9 mouse cellular contexts compared by ENCODE assay signal in genomic region chr4:125231711-125232260, GRCm38 (mm10).
DNase-seq lines count a peak whose midpoint lies in the region.
"Had no signal": no experiment of that assay in that cellular context is flagged by ENCODE, and none has a peak within 500 bp of the region (broad histone marks: within the 10 kb centered on the region; RNA-seq: fewer than 3 reads in every experiment).

No protein-coding gene starts in this region.

- peaks cover 42% of the 10 kb centered on the region for H3K27me3 ChIP-seq in embryonic facial prominence, embryonic 10.5 days (replicated peaks; ENCODE audit: low read depth, poor library complexity, severe bottlenecking)
- H3K27me3 ChIP-seq in limb, embryonic 10.5 days (ENCODE audit: low read depth, poor library complexity, severe bottlenecking) = peaks cover 53% of the 10 kb centered on the region

- H3K27ac ChIP-seq in embryonic facial prominence, embryonic 10.5 days (replicated peaks) = no peak overlapping the region
- H3K27ac ChIP-seq in limb, embryonic 10.5 days = no peak overlapping the region
- H3K27ac ChIP-seq: limb, embryonic 13.5 days had no signal

- 16% methylated on average over 12 of the region's 12 CpGs for WGBS in embryonic facial prominence, embryonic 10.5 days
- 32% methylated on average over 12 of the region's 12 CpGs for WGBS in limb, embryonic 10.5 days

- no peaks in the 10 kb centered on the region for H3K36me3 ChIP-seq in embryonic facial prominence, embryonic 10.5 days (replicated peaks)
- H3K36me3 ChIP-seq in limb, embryonic 10.5 days = no peaks in the 10 kb centered on the region
- H3K36me3 ChIP-seq: limb, embryonic 13.5 days had no signal

- no peaks in the 10 kb centered on the region; the same call in 1 of the 2 replicates for H3K4me1 ChIP-seq in embryonic facial prominence, embryonic 10.5 days
- H3K4me1 ChIP-seq in limb, embryonic 10.5 days = no peaks in the 10 kb centered on the region; the same call in 1 of the 2 replicates
- H3K4me1 ChIP-seq: limb, embryonic 13.5 days had no signal

- no peaks in the 10 kb centered on the region for H3K9me3 ChIP-seq in embryonic facial prominence, embryonic 10.5 days
- H3K9me3 ChIP-seq in limb, embryonic 10.5 days (replicated peaks) = no peaks in the 10 kb centered on the region
- H3K9me3 ChIP-seq: limb, embryonic 13.5 days had no signal

- no peak overlapping the region for H3K4me3 ChIP-seq in embryonic facial prominence, embryonic 10.5 days
- no peak overlapping the region for H3K4me3 ChIP-seq in limb, embryonic 10.5 days
- H3K4me3 ChIP-seq: limb, embryonic 13.5 days had no signal

- peak; percentile 53 to 57 for DNase-seq in left cerebral cortex, adult 18-20 months (ENCODE audit: low spot score in 2 of 2)
- DNase-seq in left cerebral cortex, adult 11 months (ENCODE audit: low spot score) = no peak
- DNase-seq in R1 (ENCODE audit: low read depth, low spot score) = peak; percentile 77
- DNase-seq in embryonic facial prominence, embryonic 10.5 days (ENCODE audit: low spot score) = peak; percentile 33
- peak; percentile 42 for DNase-seq in limb, embryonic 10.5 days (ENCODE audit: low spot score)
- peak; percentile 32 for DNase-seq in telencephalon, adult 2 months (ENCODE audit: low read depth, low spot score)
- DNase-seq in spleen, postnatal 14 days (ENCODE audit: low spot score in 2 of 2) = no peak
- DNase-seq in spleen, adult 18-20 months = no peak

Comparison
In these comparisons a context has a peak if more than half of its experiments do, and no peak if none do; other contexts are left out.
1. DNase-seq: peak in left cerebral cortex, adult 18-20 months (2 of 2), R1 (single experiment), embryonic facial prominence, embryonic 10.5 days (single experiment), limb, embryonic 10.5 days (single experiment) and telencephalon, adult 2 months (single experiment); none in left cerebral cortex, adult 11 months (single experiment), spleen, postnatal 14 days (0 of 2) and spleen, adult 18-20 months (0 of 2).